Mouse (Mus musculus) liver, embryonic 11.5 days (tissue): ENCODE data around the gene Calhm2. TPM values are rescaled to one million over a fixed set of nuclear protein-coding genes. Genes with fewer than 3 reads are reported as not detected.
"Not testable (repeated sequence)": the region's sequence is repeated elsewhere in the genome, so short reads cannot be mapped to it uniquely, and the experiment has no call there.

Source experiments
- ATAC-seq: fragments of 200-750 bp; cut with Nextera tagmentation; replicated peaks from 2 replicates; pipeline ENCODE4 v1.8.0; 2017; ENCODE audit warnings: moderate number of reproducible peaks, mild to moderate bottlenecking, moderate TSS enrichment, moderate library complexity; ENCODE audit not compliant: low FRiP score
- DNase-seq: peaks from one replicate; pipeline ENCODE4 v3.0.0-alpha.2; 2017; ENCODE audit warnings: low spot score
- H3K27ac ChIP-seq: fragments of 300-500 bp; sonication (generic); 2 replicates; pipeline ENCODE4 v1.5.1; 2014; ENCODE audit warnings: mild to moderate bottlenecking, low read depth, low read length, control low read depth
- H3K27me3 ChIP-seq: fragments of 300-500 bp; sonication (generic); replicated peaks from 2 replicates; pipeline ENCODE4 v1.6.1; 2014; ENCODE audit warnings: low read length, mixed read lengths; ENCODE audit not compliant: control insufficient read depth, insufficient read depth
- H3K36me3 ChIP-seq: fragments of 300-500 bp; sonication (generic); 2 replicates; pipeline ENCODE4 v1.6.1; 2014; ENCODE audit warnings: mild to moderate bottlenecking, low read length, moderate library complexity, mixed read lengths; ENCODE audit not compliant: control insufficient read depth, insufficient read depth
- H3K4me1 ChIP-seq: fragments of 300-500 bp; sonication (generic); replicated peaks from 2 replicates; pipeline ENCODE4 v1.6.1; 2014; ENCODE audit warnings: low read length, mixed read lengths; ENCODE audit not compliant: control insufficient read depth, insufficient read depth
- H3K4me2 ChIP-seq: fragments of 300-500 bp; sonication (generic); 2 replicates; pipeline ENCODE4 v1.6.1; 2014; ENCODE audit warnings: mild to moderate bottlenecking, control low read depth, moderate library complexity
- H3K4me3 ChIP-seq: fragments of 300-500 bp; sonication (generic); 2 replicates; pipeline ENCODE4 v1.5.1; 2014; ENCODE audit warnings: low read depth, low read length, control low read depth
- H3K9ac ChIP-seq: fragments of 300-500 bp; sonication (generic); 2 replicates; pipeline ENCODE4 v1.6.1; 2014; ENCODE audit warnings: low read depth, low read length, control low read depth
- H3K9me3 ChIP-seq: fragments of 300-500 bp; sonication (generic); 2 replicates; pipeline ENCODE4 v1.6.1; 2016; ENCODE audit warnings: low read length, inconsistent platforms, mixed read lengths; ENCODE audit not compliant: control insufficient read depth
- WGBS: fragments of 180-500 bp; shearing (Covaris S2); extraction: QIAGEN DNeasy Blood & Tissue Kit; methylation state at CpG from one replicate; pipeline ENCODE4 v1.1.7; 2014; 5-methylcytosine and 5-hydroxymethylcytosine counted together
- polyA plus RNA-seq: library from polyadenylated mRNA; unstranded; fragments of >200 nt; fragmentation: Nextera tagmentation; extraction: Ambion mirVana; gene quantifications from 2 replicates; pipeline ENCODE4 v1.2.1, GENCODE M21; 2014

The Calhm2 gene
- polyA plus RNA-seq, 1 experiment from 2014 or later = 1.2 TPM

- ATAC-seq, DNase-seq, H3K27ac ChIP-seq, H3K9ac ChIP-seq, H3K9me3 ChIP-seq, H3K4me3 ChIP-seq, H3K36me3 ChIP-seq, H3K4me2 ChIP-seq: not testable (repeated sequence)
- peaks cover 19% of the 10 kb centered on the region for H3K4me1 ChIP-seq
- peaks cover 16% of the 10 kb centered on the region for H3K27me3 ChIP-seq
- WGBS = 39% methylated on average over 7 of the region's 7 CpGs
Observed at GRCm38 (mm10) chr19:47139611-47140010, 1.5 kb upstream of the Calhm2 start.

- Histone ChIP-seq H3K36me3 (peaks cover 1% of the 10 kb centered on the region; the same call in 1 of the 2 replicates), H3K27ac (peak overlapping the region; percentile 62; the same call in 1 of the 2 replicates), H3K4me1 (peaks cover 26% of the 10 kb centered on the region), H3K4me2 (peak overlapping the region; percentile 69), H3K4me3 (peak overlapping the region; percentile 50), H3K27me3 (peaks cover 13% of the 10 kb centered on the region), H3K9me3 (no peaks in the 10 kb centered on the region), H3K9ac (peak overlapping the region; percentile 59)
- no peak for DNase-seq
- WGBS = 13% methylated on average over 6 of the region's 6 CpGs
- ATAC-seq = peak; percentile 56
Observed at GRCm38 (mm10) chr19:47137051-47137581, 978 bp downstream of the Calhm2 start.

GRCm38 (mm10) chr19:47136170-47136569 lies 1.9 kb downstream of the Calhm2 start:
- WGBS = 84% methylated on average over 5 of the region's 5 CpGs
- Histone ChIP-seq H3K9ac (no peak overlapping the region), H3K27ac (no peak overlapping the region), H3K4me2 (peak overlapping the region; percentile 1; the same call in 1 of the 2 replicates), H3K27me3 (peaks cover 13% of the 10 kb centered on the region), H3K4me1 (peaks cover 26% of the 10 kb centered on the region), H3K36me3 (peaks cover 7% of the 10 kb centered on the region; the same call in 1 of the 2 replicates), H3K9me3 (no peaks in the 10 kb centered on the region), H3K4me3 (no peak overlapping the region)
- ATAC-seq (no peak), DNase-seq (no peak)

- Histone ChIP-seq H3K36me3 (peaks cover 8% of the 10 kb centered on the region; the same call in 1 of the 2 replicates), H3K4me1 (peaks cover 26% of the 10 kb centered on the region), H3K27ac (no peak overlapping the region), H3K4me2 (no peak overlapping the region), H3K9me3 (no peaks in the 10 kb centered on the region), H3K9ac (no peak overlapping the region), H3K4me3 (no peak overlapping the region), H3K27me3 (peaks cover 11% of the 10 kb centered on the region)
- 88% methylated on average over 17 of the region's 17 CpGs for WGBS
- no peak for ATAC-seq
- no peak for DNase-seq
Observed at GRCm38 (mm10) chr19:47135568-47135967, 2.5 kb downstream of the Calhm2 start.

DNA sequence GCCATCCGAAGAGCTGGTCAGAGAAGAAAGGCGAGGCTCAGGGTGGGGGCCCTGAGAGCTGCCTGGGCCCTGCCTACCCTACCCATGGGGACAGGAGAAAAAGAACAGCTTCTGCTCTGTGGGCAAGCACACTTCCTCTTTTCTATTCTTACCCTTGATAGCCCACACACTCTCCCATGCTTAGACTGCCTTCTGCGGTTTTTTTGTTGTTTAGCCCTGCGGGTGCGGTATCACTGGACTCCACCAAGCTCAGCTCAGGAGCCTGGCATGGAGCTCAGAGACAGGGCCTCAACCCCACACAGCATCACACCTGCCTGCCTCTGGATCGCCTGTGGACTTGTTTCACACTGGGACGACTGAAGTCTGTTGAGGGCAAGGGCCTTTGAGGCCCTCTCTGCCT lies 4.9 kb downstream of the Calhm2 start:
- DNase-seq (no peak), ATAC-seq (peak; percentile 30; the same call in 1 of the 2 replicates)
- H3K9me3 ChIP-seq = no peaks in the 10 kb centered on the region
- peaks cover 32% of the 10 kb centered on the region for H3K36me3 ChIP-seq
- H3K4me1 ChIP-seq = peaks cover 23% of the 10 kb centered on the region
- H3K9ac ChIP-seq = no peak overlapping the region
- H3K27ac ChIP-seq = no peak overlapping the region; the same call in none of the 2 replicates
- H3K4me3 ChIP-seq = no peak overlapping the region
- no peak overlapping the region for H3K4me2 ChIP-seq
- H3K27me3 ChIP-seq = peaks cover 5% of the 10 kb centered on the region; the same call in 1 of the 2 replicates
- WGBS = 43% methylated on average over 7 of the region's 7 CpGs

DNA sequence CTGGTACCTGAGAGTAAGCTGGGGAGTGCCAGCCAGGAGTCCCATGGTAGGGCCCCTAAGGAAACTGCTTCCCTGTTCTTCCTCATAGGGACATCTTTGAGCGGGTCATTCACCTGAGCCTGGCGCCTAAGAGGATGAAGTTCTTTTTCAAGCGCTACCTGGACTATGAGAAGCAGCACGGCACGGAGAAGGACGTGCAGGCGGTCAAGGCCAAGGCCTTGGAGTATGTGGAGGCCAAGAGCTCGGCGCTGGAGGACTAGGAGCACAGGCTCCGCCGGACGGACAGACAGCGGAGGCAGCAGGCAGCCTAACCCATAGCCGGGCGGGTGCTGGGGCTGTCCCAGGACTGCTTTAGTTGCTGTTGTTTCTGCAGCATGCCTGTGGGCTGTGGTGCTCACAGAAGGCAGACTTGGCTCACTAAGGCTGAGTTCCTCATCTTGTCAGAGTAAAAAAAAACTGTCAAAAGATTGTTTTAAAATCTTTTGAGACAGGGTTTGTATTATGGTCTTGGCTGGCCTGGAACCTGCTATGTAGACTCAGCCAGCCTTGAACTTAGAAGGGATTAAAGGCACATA lies 7.5 kb downstream of the Calhm2 start:
- no peak overlapping the region for H3K9ac ChIP-seq
- DNase-seq = no peak
- ATAC-seq = no peak
- H3K4me3 ChIP-seq = no peak overlapping the region
- no peak overlapping the region for H3K27ac ChIP-seq
- peaks cover 8% of the 10 kb centered on the region for H3K4me1 ChIP-seq
- no peaks in the 10 kb centered on the region for H3K27me3 ChIP-seq
- H3K9me3 ChIP-seq = no peaks in the 10 kb centered on the region
- H3K4me2 ChIP-seq = no peak overlapping the region
- peaks cover 47% of the 10 kb centered on the region for H3K36me3 ChIP-seq
- 94% methylated on average over 15 of the region's 15 CpGs for WGBS

DNA sequence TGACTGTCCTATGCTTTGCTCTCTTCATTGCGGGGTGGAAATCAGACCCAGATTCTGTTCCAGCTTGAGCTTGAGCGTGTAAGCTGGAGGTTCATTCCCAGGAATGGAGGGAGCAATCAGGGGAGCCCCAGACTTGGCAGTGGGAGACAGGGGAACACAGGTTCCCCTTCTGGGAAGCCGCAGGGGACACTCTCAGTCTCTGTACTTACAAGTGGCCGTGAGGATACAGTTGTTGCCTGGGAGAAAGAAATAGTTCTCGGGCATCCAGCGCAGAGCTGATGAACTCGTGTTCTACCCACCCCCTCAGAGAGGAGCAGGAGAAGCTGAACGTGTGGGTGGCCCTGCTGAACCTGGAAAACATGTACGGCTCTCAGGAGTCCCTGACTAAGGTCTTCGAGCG lies 9.3 kb downstream of the Calhm2 start:
- DNase-seq (no peak), ATAC-seq (no peak)
- Histone ChIP-seq H3K4me3 (no peak overlapping the region), H3K36me3 (peaks cover 57% of the 10 kb centered on the region), H3K27me3 (no peaks in the 10 kb centered on the region), H3K4me1 (peaks cover 8% of the 10 kb centered on the region), H3K9me3 (no peaks in the 10 kb centered on the region), H3K4me2 (no peak overlapping the region), H3K9ac (no peak overlapping the region), H3K27ac (no peak overlapping the region)
- 89% methylated on average over 11 of the region's 11 CpGs for WGBS

- Histone ChIP-seq H3K27me3 (no peaks in the 10 kb centered on the region), H3K36me3 (peaks cover 57% of the 10 kb centered on the region), H3K9me3 (no peaks in the 10 kb centered on the region), H3K4me2 (no peak overlapping the region), H3K27ac (no peak overlapping the region), H3K9ac (no peak overlapping the region), H3K4me1 (peaks cover 7% of the 10 kb centered on the region), H3K4me3 (no peak overlapping the region)
- no peak for ATAC-seq
- 96% methylated on average over 10 of the region's 10 CpGs for WGBS
- no peak for DNase-seq
Observed at GRCm38 (mm10) chr19:47128164-47128563, 9.9 kb downstream of the Calhm2 start.

DNA sequence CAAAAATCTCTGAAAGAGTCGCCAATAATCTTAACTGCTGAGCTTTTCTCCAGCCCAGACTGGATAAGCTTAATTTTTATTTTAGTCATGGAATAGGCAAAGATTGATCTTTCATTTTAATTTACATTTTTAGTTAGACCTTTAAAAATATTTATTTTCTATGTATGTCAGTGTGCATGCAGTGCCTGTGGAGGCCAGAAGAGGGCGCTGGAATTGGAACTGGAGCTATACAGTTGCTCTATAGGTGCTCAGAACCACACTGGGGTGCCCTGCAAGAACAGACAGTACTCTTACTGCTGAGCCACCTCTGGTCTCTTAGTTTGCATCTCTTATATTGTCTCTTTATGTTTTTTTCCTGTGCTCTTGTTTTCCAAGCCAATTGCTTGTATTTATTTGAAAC lies 15.3 kb downstream of the Calhm2 start:
- DNase-seq = no peak
- WGBS = 23% methylated on average over 2 of the region's 2 CpGs
- H3K9ac ChIP-seq = no peak overlapping the region
- no peak overlapping the region for H3K27ac ChIP-seq
- no peak for ATAC-seq
- H3K4me1 ChIP-seq = no peaks in the 10 kb centered on the region
- no peak overlapping the region for H3K4me3 ChIP-seq
- no peak overlapping the region for H3K4me2 ChIP-seq
- H3K36me3 ChIP-seq = peaks cover 36% of the 10 kb centered on the region
- no peaks in the 10 kb centered on the region for H3K9me3 ChIP-seq
- H3K27me3 ChIP-seq = no peaks in the 10 kb centered on the region
